Mouse (Mus musculus): ENCODE data around the gene Clpx.

GRCm38 (mm10) chr9:65252026-65252425 is 42.0 kb upstream of the Clpx start:
- TF ChIP-seq POLR2A (IDR thresholded peaks at IDR 0.05; ENCODE audit: insufficient read depth, low read length) (no peak), CTCF (IDR thresholded peaks at IDR 0.05; ENCODE audit: low read depth, low read length) (no peak)

Measured in ES-Bruce4 (cell line).